Mouse (Mus musculus): ENCODE data around the gene Uvrag.

Uvrag gene

DNA sequence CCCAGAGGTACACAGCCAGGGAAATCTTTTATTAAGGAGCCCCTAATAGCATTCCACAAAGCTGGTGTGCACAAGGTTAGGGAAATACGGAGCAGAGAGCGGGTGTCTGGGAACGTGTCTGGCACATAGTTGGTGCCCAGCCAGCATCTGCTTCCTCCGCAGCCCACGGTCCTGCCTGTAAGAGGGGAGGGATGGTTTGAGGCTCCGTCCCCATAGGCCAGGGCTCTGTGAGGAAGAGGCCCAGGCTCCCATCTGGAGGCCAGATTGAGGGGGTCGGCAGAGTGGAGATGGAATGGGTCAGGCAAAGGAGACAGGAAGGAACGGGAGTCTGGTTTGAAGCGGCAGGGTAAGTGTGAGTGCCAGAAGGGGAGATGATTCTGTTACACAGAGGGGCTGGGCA is 289.7 kb downstream of the Uvrag start:
- no peak for DNase-seq (ENCODE audit: low read depth, low spot score)

DNA sequence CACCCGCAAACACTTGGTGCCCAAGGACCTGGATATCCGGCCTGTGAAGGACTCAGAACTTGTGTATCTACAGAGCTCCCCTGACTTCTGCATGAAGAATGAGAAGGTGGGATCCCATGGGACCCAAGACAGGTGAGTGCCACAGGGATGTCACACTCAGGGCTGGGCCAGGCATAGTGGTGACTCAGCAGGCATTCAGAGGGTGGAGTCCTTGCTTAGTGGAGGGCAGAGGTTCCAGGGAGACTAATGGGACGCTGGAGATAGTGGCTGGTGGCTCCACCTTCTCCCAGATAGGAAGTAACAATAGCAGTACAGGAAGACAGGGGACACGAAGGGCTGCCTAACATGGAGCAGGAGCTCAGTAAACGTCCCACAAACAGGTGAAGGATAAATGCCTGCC is 290.6 kb downstream of the Uvrag start:
- no peak for DNase-seq (ENCODE audit: low read depth, low spot score)

DNA sequence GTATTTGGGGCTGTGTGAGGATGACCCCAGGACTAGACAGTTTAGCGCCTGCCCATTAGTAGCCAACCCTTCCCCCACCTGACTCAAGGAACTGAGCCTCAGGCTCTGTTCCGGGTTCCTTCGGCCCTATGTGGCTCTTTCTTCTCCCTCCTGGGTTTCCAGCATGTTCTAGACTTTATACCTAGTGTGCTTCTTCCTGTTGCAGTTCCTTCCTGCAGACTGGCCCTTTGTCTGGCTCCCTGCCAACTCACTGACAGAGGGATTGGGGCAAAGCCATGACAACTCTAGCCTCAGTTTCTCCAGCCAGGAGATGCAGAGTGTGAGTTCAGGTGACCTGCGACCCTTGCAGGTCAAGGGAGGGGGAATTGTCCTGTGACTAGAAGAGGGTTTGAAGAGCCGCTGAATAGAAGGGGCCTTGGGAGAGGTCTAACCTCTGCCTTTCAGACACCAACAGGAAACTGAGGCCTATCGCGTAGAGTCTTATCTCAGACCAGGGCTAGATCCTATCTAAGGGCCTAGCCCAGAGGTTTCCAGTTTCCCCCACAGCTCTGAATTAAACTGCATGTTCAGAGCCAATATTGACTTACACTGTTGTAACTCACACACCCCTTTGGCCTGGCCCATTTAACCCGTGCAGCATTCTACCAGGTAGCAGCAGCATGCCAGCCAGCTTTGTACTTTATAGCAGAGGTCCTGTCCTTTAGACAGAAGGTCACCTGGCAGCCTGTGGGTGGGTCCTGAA is 291.9 kb downstream of the Uvrag start:
- no peak for DNase-seq (ENCODE audit: low read depth, low spot score)

DNA sequence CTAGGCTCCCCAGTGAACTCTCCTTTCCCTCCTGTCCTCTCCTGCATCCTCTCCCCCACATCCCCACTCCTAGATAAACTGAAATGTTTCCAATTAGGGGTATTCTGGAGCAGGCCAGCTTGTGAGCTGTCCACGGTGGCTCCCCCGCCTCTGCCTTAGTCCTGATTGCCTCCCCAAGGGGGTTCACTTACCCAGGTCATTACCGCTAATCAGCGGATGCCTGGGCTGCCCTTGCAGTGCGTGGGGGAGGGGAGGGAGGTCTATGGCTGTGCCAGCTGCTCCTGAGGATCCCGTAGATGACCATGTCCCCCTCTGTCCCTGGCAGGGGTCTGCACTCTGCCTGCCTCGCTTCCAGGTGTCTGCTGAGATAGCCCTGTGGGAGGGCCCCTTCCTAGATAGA is 297.3 kb downstream of the Uvrag start:
- DNase-seq (ENCODE audit: low read depth, low spot score), result no peak

DNA sequence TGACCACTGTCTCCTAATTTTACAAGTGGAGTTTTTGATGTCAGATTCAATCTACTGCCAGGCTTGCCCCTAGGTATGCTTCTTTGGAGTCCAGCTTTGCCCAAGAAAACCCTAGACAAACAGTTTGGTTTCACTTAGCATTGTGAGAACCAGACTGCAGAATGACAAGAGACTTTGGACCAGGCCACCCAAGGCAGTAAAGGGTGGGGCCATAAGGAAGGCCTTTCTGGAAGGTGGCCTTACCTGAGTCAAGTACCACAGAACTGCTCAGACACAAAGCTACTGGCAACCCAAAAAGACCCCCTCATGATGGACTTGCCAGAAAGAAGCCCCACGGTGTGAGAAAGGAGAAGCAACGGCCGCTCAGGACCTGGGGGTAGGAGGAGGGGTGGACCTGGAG is 297.9 kb downstream of the Uvrag start:
- no peak for DNase-seq (ENCODE audit: low read depth, low spot score)

DNA sequence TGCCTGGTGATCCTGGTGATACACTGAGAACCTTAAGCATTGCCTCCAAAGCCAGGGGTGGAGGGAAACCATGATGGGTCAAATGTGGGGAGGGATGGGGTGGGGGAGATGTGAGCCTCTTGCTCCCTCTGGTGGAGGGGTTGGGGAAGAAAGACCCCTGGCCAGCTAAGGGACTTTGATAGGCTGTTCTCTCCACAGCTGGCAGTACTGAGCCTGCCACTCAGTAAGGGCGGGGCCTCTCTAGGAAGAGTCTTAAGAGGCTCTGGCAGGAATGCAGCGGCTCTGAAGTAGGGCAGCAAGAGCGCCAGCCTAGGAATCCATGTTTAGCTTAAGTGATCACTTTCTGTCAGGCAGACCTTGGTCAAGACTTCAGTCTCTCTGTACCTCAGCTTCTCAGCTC is 299.1 kb downstream of the Uvrag start:
- no peak for DNase-seq (ENCODE audit: low read depth, low spot score)

DNA sequence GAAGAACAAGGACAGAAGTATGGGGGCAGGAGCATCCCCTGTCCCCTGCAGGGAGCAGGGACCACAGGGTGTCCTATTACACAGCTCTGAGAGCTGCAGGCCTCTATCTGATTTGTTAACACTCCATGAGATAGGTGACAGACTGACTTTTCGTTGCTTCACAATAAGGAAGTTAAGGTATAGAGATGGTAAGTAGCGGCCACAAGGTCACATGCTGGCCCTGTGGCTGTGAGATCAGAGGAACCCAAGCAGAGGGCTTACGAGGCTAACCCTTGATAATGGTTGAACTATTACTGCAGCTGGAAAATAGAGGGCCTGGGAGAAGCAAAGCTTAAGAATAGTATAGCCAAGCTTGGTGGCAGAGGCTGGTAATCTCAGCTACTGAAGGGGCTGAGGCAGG is 300.2 kb downstream of the Uvrag start:
- DNase-seq (ENCODE audit: low read depth, low spot score), result no peak

DNA sequence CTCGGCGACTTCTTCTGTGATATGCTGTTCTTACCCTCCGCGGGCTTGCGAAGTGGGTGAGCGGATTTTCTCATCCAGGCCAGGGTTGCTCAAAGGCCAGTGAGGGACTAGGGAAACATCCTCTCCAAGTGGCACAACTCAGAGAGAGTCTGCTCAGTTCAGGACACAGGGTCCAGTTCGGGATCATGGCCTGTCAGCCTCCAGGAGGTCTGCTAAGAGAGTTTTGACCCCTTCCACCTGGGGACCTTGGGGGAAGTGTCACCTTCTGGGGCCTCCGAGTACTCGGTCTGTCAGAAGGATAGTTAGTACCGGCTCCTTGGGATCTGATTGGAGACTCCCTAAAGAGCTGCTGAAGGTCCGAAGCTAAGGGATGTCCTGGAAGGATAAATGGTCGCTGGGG is 301.6 kb downstream of the Uvrag start:
- no peak for DNase-seq (ENCODE audit: low read depth, low spot score)

DNA sequence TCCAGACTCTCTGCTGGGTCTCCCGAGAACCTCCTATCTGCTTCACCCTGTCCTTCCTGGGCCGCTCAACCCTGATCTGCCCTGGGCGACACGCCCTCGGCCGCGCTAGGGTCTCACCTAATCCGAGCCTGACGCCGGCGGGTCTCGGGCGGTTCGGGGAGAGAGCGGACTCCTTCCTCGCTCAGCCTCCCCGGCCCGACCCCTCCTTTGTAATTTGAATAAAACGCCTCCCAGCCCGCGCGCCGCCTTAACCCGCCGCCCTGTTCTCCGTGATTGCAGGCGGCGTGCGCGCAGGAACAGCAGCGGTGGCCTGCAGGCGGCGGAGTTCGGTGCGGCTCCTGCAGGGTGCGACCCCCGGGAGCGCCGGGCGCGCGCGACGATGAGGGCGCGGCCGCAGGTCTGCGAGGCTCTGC is 302.2 kb downstream of the Uvrag start:
- DNase-seq (ENCODE audit: low read depth, low spot score), result peak; percentile 51

DNA sequence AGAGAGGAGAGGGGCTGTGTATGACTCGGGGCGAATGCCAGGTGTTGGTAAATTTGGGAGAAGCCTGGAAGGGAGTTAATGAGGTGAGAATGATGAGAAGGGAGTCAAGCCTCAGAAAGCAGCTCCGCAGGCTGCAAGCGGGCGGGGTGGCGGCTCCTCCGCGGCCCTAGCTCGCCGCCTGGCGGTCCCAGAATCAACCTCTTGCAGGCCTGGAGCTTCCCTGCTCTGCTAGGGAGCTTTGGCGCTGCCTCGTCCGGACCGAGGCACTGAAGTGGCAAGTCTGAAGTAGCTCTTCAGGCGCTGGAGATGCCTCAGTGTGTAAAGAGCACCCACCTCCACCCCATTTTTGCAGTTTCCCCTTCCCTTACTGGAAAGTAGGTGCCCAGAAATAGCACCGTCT is 303.0 kb downstream of the Uvrag start:
- DNase-seq (ENCODE audit: low read depth, low spot score), result peak; percentile 77

DNA sequence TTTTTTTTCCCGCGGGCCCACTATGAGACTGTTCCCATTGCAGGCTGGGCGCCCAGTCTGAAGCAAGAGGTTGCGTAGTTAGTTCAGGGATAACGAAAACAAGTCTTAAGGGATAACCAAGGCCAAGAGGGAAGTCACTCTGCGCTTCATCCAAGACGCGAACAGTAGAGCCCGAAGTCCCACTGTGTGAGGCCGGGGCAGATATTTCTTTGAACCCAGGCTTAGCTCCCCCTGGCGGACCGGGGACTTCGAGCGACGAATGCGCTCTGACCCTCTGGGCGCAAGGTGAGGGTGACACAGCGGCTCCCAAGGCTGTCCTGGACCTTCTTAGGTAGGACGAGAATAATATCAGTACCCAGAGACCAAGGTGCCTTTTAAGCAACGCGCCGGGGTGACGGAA is 304.3 kb downstream of the Uvrag start:
- DNase-seq (ENCODE audit: low read depth, low spot score), result no peak

DNA sequence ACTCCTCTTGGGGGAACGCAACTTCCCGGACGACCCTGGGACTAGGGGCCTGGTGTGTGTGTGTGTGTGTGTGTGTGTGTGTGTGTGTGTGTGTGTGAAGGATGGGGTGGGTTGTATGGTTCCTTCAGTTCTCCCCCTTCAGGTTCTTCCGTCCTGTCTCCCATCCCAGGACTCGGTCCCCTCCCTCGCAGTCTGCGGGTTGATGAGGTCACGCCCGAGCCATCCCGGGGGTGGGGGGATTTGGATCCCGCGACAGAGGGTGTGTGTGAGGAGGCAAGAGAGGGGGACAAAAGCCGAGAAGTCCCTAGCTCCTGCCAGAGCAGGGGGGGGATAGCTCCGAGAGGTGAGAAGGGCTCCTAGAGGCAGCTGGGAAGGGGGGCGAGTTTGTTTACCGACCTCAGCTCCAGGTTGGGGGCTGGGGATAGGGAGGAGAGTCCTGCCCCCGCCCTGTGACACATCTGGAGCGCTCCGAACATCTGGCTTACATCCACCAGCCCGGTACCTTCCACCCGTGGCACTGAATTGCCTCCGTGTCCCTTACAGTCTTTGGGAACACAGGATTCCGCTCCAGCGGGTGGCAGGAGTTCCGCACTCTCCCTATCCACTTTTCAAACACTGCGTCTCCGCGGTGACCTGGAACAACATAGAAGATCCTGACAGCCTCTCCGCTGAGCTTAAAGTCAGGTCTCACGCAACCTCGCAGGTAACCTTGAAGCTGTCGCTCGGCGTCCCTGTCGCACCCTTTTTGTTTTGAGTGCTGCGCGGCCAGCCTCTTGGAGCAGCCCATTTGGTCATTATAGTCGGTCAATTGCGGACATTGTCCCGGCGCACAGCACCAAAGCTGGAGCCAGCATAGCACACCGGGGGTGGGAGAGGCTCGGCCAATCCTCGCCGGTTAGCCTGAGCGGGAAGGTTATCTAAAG is 305.2 kb downstream of the Uvrag start:
- DNase-seq (ENCODE audit: low read depth, low spot score), result no peak
